Mouse (Mus musculus): Measurements from ENCODE around the gene Slc25a54.

DNA sequence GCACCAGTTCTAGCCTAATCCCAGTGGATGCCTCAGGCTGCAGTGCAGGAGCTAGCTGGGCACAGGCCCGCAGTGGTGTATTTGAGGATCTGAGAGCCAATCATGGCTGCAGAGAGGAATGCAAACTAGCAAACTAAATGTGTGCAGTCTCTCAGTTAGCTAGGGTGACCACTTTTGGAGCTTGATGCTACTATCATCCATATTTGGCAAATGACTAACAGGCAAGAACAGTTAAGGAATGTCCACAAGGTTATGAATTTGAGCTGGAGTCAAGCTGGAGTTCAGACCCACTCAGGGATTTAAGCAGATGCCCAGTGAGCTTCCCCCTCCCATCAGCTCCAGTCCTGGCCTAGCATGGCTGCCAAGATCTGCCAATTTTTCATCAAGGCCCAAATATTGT is 84.4 kb downstream of the Slc25a54 start:
- TF ChIP-seq CTCF (IDR thresholded peaks at IDR 0.05; ENCODE audit: low read depth, low read length) (no peak), POLR2A (IDR thresholded peaks at IDR 0.05; ENCODE audit: insufficient read depth, low read length) (no peak)
